Mouse (Mus musculus): Measurements from ENCODE around the gene Kcnq2. TPM values are rescaled to one million over a fixed set of nuclear protein-coding genes. Genes with fewer than 3 reads are reported as not detected.

Kcnq2 gene
- total and polyA plus RNA-seq, 3 experiments: 0.04 TPM; not detected in 2

DNA sequence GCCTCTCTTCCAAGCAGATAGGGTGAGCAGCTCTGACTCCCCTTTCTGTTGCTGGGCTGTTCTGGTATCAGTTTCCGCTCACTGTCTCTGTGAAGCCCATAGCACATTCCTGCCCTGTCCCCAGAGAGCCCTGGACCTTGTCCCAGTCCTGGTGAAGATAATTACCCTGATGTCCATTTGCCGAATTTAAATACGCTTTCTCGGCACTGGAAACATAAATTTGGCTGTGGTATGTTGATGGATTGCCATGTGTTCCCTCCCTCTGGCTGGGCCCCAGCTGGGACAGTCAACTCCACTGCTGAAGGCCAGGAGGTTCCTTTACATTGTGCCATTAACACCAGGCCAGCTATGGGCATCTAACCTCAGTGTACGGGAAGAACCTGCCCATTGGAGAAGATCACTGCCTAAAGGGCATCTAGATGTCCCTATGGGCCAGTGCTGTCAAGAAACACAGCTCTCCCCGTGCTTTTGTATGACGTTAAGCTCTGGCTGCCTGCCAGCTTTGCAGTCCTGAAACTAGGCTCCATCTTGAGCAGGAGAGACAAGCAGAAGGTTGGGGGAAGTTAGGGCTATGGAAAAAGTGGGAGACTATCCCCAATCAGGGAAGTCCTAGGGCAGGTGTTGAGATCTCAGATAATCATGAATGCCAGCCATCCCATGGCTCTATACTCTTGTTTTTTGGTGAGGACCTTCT lies 86.7 kb downstream of the Kcnq2 start:
- in situ Hi-C loops (cut with MboI; ENCODE audit: low pct_ligation_motif_present, low pct_unique_long_range_greater_than_20kb, low sequenced_read_pairs): loop anchor here (10.0 kb wide), 1 partner anchor 254 kb away; no protein-coding TSS in a partner anchor

DNA sequence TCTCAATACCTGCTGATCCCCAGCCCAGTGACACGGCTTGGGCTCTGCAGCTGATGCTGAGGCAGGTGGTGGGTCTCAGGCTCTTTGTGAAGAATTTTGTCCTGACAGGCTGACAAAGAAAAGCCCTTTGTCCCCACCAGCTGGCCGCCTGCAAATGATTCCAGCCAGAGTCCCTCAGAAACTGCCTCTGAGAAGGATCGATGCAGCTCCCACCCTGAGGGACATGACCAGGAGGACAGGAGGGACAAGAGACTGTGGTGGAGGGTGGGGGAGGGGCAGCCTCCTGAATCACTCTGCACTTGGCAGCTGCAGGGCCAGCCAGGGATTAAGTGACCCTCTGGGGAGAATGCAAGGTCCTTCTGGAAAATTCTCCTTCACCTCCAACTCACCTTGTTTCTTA lies 91.1 kb downstream of the Kcnq2 start:
- in situ Hi-C loops (cut with MboI; ENCODE audit: low pct_ligation_motif_present, low pct_unique_long_range_greater_than_20kb, low sequenced_read_pairs): loop anchor here (10.0 kb wide), 1 partner anchor 249 kb away; no protein-coding TSS in a partner anchor
- H3K9me3 ChIP-seq (replicated peaks; ENCODE audit: low read length): no peaks in the 10 kb centered on the region
- H3K4me2 ChIP-seq (ENCODE audit: insufficient read depth, low read depth, poor library complexity, severe bottlenecking): no peak overlapping the region
- H3K9ac ChIP-seq (ENCODE audit: insufficient read depth, low read depth): no peak overlapping the region
- no peak overlapping the region for H3K27ac ChIP-seq (ENCODE audit: insufficient read depth, low read depth)
- H3K36me3 ChIP-seq (replicated peaks in 1 of 2; ENCODE audit: control insufficient read depth in 1 of 2, insufficient read depth in 1 of 2, low read length in 1 of 2): no peaks in the 10 kb centered on the region
- dilution Hi-C loops (cut with MboI; ENCODE audit: extremely low pct_ligation_motif_present, extremely low pct_unique_long_range_greater_than_20kb, low sequenced_read_pairs): no loop called here
- H3K4me1 ChIP-seq (ENCODE audit: control insufficient read depth in 1 of 2, insufficient read depth in 2 of 2): no peaks in the 10 kb centered on the region
- TF ChIP-seq NRF1 (IDR thresholded peaks at IDR 0.05; ENCODE audit: low read depth, low read length): no peak
- no peak for TF ChIP-seq ETS1 (conservative IDR thresholded peaks at IDR 0.05; ENCODE audit: low read depth, low read length)
- no peak for TF ChIP-seq MAX (IDR thresholded peaks at IDR 0.05; ENCODE audit: low read length)
- TF ChIP-seq USF1 (IDR thresholded peaks at IDR 0.05; ENCODE audit: low read depth, low read length): no peak
- no peak for TF ChIP-seq IRF4 (IDR thresholded peaks at IDR 0.05; ENCODE audit: low read depth, low read length)
- no peak for TF ChIP-seq CHD1 (IDR thresholded peaks at IDR 0.05; ENCODE audit: low read depth, low read length)
- no peak for TF ChIP-seq MAFK (IDR thresholded peaks at IDR 0.05; ENCODE audit: insufficient replicate concordance, low read length)
- no peak for TF ChIP-seq ZKSCAN1 (IDR thresholded peaks at IDR 0.05; ENCODE audit: borderline replicate concordance, low read depth, low read length)
- TF ChIP-seq EP300 (IDR thresholded peaks at IDR 0.05; ENCODE audit: low read length): no peak
- no peak for TF ChIP-seq SMC3 (IDR thresholded peaks at IDR 0.05; ENCODE audit: low read depth, low read length)
- no peak for TF ChIP-seq POLR2AphosphoS2 (IDR thresholded peaks at IDR 0.05; ENCODE audit: low read depth, low read length)
- no peak for TF ChIP-seq UBTF (IDR thresholded peaks at IDR 0.05; ENCODE audit: low read depth, low read length)
- TF ChIP-seq CHD2 (IDR thresholded peaks at IDR 0.05; ENCODE audit: low read length): no peak
- no peak for TF ChIP-seq ZNF384 (IDR thresholded peaks at IDR 0.05; ENCODE audit: low read depth, low read length)
- H3K27me3 ChIP-seq (replicated peaks): peaks cover 98% of the 10 kb centered on the region
- DNase-seq (ENCODE audit: extremely low read depth): no peak
- H3K79me2 ChIP-seq (replicated peaks; ENCODE audit: control insufficient read depth, extremely low read depth, insufficient read depth, poor library complexity, severe bottlenecking): no peaks in the 10 kb centered on the region
- no peak overlapping the region for H3K4me3 ChIP-seq (replicated peaks in 1 of 3; ENCODE audit: low read depth in 2 of 3, low read length in 2 of 3, poor library complexity in 1 of 3)

More for the DNA sequence above, 86.7 kb downstream of the Kcnq2 start:
- Histone ChIP-seq H3K79me2 (replicated peaks; ENCODE audit: control insufficient read depth, extremely low read depth, insufficient read depth, poor library complexity, severe bottlenecking) (no peaks in the 10 kb centered on the region), H3K9me3 (replicated peaks; ENCODE audit: low read length) (no peaks in the 10 kb centered on the region), H3K4me1 (ENCODE audit: control insufficient read depth in 1 of 2, insufficient read depth in 2 of 2) (no peaks in the 10 kb centered on the region), H3K4me2 (ENCODE audit: insufficient read depth, low read depth, poor library complexity, severe bottlenecking) (no peak overlapping the region), H3K9ac (ENCODE audit: insufficient read depth, low read depth) (no peak overlapping the region), H3K27ac (ENCODE audit: insufficient read depth, low read depth) (no peak overlapping the region), H3K27me3 (replicated peaks) (peaks cover 95% of the 10 kb centered on the region), H3K36me3 (replicated peaks in 1 of 2; ENCODE audit: control insufficient read depth in 1 of 2, insufficient read depth in 1 of 2, low read length in 1 of 2) (no peaks in the 10 kb centered on the region), H3K4me3 (replicated peaks in 1 of 3; ENCODE audit: low read depth in 2 of 3, low read length in 2 of 3, poor library complexity in 1 of 3) (no peak overlapping the region)
- dilution Hi-C loops (cut with MboI; ENCODE audit: extremely low pct_ligation_motif_present, extremely low pct_unique_long_range_greater_than_20kb, low sequenced_read_pairs): no loop called here
- DNase-seq (ENCODE audit: extremely low read depth): no peak
- no peak for TF ChIP-seq TCF12 (IDR thresholded peaks at IDR 0.05; ENCODE audit: low read depth, low read length)
- no peak for TF ChIP-seq MEF2A (IDR thresholded peaks at IDR 0.05; ENCODE audit: borderline replicate concordance, low read depth, low read length)
- no peak for TF ChIP-seq SIN3A (IDR thresholded peaks at IDR 0.05; ENCODE audit: low read length)
- TF ChIP-seq TBP (conservative IDR thresholded peaks at IDR 0.05; ENCODE audit: low read depth, low read length): no peak
- TF ChIP-seq POLR2A (IDR thresholded peaks at IDR 0.05; ENCODE audit: low read depth, low read length): no peak
- no peak for TF ChIP-seq POLR2AphosphoS2 (IDR thresholded peaks at IDR 0.05; ENCODE audit: low read depth, low read length)
- no peak for TF ChIP-seq ZNF384 (IDR thresholded peaks at IDR 0.05; ENCODE audit: low read depth, low read length)
- no peak for TF ChIP-seq IRF4 (IDR thresholded peaks at IDR 0.05; ENCODE audit: low read depth, low read length)
- no peak for TF ChIP-seq UBTF (IDR thresholded peaks at IDR 0.05; ENCODE audit: low read depth, low read length)
- TF ChIP-seq MYC (IDR thresholded peaks at IDR 0.05; ENCODE audit: low read depth, low read length): no peak
- TF ChIP-seq CTCF (conservative IDR thresholded peaks at IDR 0.05 in 1 of 2, IDR thresholded peaks at IDR 0.05 in 1 of 2; ENCODE audit: low read depth in 2 of 2, low read length in 2 of 2): no peak
- no peak for TF ChIP-seq GABPA (IDR thresholded peaks at IDR 0.05; ENCODE audit: insufficient replicate concordance, low read depth, low read length)
- TF ChIP-seq MAX (IDR thresholded peaks at IDR 0.05; ENCODE audit: low read length): no peak
- TF ChIP-seq SMC3 (IDR thresholded peaks at IDR 0.05; ENCODE audit: low read depth, low read length): no peak
- TF ChIP-seq ETS1 (conservative IDR thresholded peaks at IDR 0.05; ENCODE audit: low read depth, low read length): no peak
- TF ChIP-seq RAD21 (IDR thresholded peaks at IDR 0.05; ENCODE audit: low read depth, low read length): no peak
- no peak for TF ChIP-seq ZKSCAN1 (IDR thresholded peaks at IDR 0.05; ENCODE audit: borderline replicate concordance, low read depth, low read length)
- TF ChIP-seq HCFC1 (IDR thresholded peaks at IDR 0.05; ENCODE audit: low read depth, low read length): no peak
- TF ChIP-seq JUN (IDR thresholded peaks at IDR 0.05; ENCODE audit: insufficient read depth, low read depth, low read length): no peak

All from CH12.LX (cell line).